Mouse (Mus musculus) layer of hippocampus, adult 11-12 months (tissue): ENCODE data around the gene Csrp1.
A peak's percentile ranks its signal among the peaks of the same experiment; 100 is the strongest.

Experiments
- DNase-seq: peaks from one replicate; pipeline ENCODE4 v3.0.0; 2022; ENCODE audit warnings: low spot score

The Csrp1 gene

DNA sequence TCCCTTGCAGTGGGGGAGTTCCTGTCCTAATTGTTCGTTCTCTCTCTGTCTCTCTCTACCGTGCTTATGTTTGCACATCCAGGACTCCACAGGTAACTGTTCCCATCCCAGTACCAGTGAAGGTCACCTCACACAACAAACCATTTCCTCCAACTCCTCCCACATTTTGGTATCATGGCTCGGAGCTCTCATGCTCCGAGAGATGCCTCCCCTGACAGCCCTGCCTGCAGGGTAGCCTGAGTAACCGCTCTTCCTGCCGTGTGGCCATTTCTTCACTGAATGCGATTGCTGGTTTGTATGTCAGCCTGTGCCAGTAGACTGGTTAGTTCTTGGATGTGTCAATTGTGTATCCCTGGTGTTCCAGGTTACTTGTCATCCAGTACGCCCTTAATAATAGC, 51.7 kb downstream of the Csrp1 start:
- no peak for DNase-seq

- DNase-seq: no peak
Observed at GRCm38 (mm10) chr1:135776596-135776995, 56.7 kb downstream of the Csrp1 start.

DNA sequence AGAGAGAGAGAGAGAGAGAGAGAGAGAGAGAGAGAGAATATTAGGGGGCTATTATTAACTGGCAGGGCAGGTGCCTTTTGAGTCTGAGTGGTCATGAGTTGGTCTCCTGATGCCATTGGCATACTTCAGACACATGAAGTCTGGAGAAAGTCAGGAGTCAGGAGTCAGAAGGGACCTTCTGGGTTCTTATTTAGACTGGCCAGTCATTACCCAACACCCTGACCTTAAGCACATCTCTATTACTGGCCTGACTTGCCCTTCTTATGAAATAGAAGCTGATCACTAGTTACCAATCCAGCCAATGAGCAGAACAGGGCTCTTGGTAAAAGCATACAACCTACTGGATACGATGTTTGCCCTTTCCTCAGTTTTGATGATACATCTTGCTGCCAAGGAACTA, 57.2 kb downstream of the Csrp1 start:
- no peak for DNase-seq

DNA sequence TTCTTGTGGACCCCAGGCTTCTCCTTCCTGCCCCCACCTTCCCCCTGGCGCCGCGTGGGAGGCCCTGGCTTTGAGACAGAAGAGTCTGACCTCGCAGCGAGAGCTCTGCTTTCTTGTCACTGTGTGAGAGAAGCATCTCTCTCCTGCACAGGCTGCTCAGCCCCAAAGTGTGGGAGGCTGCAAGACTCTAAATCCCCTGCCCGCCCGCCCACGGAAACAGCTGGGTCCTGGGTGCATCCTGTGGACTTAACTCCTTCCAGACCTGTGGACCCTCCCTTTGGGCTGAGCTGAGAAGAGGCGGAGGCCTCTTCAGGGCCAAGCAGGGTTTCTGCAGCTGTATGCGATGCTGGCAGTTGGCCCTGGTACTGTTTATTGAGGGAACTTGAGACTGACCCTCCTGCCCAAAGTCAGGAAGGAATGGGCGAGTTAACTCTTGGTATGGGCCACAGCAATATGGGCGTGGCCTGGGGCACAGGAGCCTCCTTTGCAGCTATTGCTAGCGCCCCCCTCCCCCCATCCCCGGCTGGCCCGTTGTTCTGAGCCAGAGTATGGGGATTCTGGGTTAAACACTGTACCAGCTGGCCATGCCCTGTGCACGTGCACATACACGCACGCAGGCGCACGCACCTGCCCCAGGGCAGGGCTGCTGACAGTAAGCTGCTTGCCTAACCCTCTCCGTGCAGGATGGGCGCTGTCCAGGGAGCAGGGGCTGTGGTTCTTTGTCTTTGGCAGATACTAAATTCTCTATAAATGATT, 59.1 kb downstream of the Csrp1 start, which contains the start of gene Tnni1:
Gene Tnni1 (plus strand): TSS at position 655 of the 756 bp plus-strand sequence.
- DNase-seq: no peak

GRCm38 (mm10) chr1:135780649-135781048, 60.8 kb downstream of the Csrp1 start:
- DNase-seq: no peak

DNA sequence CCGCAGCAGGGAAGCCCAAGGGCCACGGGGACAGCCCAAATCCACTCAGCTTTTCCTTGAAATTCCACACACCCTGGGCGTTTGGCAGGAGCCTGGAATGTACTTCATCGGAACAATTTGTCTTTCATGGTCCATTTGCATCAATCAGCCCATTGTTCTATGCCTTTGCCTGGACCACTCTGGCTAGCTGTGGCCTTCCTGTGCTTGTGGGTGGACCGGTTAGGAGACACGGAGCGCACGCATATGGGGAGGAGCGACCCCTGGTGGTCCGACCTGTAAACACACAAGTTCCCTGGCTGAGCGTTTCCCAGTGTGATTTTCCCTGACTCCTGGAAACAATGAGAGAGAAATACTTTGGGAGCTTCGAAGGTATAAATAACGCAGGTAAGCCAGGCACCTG, 61.4 kb downstream of the Csrp1 start:
- peak; percentile 82 for DNase-seq

DNA sequence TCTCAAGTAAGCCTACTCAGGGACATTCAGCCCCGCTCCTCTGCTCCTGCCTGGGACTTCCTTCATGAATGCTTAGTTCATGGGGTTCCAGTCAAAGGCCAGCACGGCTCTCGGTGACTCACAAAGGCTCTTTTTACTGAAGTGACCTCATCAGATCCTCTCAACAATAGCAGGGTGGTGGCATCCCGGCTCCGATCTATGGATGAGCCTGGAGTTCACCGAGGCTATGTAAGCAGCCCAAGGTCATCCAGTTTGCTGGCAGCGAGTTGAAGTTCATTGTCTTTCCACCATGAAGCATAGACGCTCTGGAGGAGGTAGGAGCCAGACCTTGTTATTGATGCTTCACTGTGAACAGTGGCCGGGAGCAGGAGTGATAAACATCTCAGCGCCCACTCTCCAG, 63.0 kb downstream of the Csrp1 start:
- peak; percentile 50 for DNase-seq

GRCm38 (mm10) chr1:135787799-135788198, 67.9 kb downstream of the Csrp1 start:
- DNase-seq: peak; percentile 70

GRCm38 (mm10) chr1:135788708-135789107, 68.8 kb downstream of the Csrp1 start:
- DNase-seq: no peak

- peak; percentile 65 for DNase-seq
Observed at GRCm38 (mm10) chr1:135789815-135790214, 70.0 kb downstream of the Csrp1 start.

GRCm38 (mm10) chr1:135792143-135792939, 72.5 kb downstream of the Csrp1 start:
- no peak for DNase-seq

DNA sequence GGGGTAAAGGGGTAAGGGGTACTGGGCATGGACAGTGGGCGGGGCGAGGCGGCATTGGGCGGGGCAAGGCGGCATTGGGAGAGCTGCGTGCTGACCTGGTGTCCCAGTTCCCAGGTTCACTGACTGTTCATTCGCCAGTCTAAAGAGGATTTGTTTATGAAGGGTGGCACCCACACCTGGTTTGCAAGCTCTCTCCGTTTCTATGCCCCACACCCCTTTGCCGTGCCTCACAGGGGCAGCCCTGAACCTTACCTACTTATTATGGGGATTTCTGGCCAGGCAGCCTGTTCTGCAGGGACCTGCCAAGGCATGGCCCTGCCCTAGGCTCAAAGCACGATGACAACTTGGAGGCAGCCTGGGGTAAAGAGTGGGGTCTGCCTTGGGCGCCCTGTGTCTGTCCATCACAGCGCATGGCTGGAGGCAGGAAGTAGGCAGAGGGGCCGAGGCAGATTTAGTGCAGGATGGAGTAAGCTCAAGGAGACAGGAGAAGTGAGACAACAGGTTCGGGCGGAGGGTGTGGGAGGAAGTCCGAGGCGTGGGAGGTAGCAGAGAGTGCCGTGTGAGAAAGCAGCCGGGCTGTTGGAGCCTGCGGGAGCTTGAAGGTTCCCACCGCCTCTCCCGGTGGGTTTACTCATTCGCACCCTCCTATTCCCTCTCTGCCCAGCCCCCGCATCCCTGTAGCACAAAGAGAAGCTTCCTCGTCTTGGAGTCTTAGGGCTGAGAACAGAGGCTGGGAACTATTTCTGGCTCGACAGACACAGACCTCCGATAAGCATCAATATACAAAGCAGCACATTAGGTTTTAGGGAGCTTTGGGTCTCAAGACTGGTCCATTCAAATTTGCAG, 73.7 kb downstream of the Csrp1 start:
- no peak for DNase-seq

DNA sequence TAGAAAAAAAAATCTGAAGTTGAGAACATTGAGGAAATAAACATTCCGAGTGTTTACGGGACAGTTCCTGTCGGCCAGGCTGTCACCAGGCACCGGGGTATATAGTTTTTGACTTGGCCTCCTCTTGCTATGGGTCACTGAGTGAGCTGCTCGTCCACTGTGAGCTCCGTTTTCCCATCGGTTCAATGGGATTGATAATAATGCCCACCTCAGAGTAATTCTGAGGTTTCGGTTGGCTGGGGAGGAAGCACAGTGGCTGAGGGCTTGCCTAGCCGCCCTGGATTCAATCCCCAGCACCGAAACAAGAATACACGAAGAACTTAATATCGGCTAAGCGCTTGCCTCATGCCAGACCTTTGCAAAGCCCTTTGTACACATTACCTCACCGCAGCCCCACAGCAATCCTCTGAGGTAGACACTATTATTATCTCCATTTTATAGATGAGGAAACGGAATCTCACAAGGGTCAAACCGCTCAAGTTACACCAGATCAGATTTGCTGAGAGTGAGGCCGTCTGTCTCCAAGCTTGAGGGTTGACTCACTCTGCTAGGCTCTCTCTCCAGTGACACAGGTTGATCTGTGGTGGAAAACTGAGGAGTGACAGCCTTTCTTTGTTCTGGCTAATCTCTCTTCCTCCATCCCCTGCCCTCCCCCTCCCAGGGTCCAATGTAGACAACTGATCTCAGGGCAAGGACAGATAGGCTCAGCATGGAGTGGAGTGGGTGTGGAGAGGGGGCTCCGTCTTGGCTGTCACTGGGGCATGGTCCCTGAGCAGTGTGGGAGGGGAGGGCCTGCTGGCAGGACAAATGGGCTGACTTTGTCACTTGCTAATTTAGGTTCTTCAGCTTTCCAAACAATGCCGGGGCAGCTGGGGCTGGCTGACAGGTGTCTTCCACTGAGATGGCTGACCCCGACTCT, 74.6 kb downstream of the Csrp1 start:
- no peak for DNase-seq

DNA sequence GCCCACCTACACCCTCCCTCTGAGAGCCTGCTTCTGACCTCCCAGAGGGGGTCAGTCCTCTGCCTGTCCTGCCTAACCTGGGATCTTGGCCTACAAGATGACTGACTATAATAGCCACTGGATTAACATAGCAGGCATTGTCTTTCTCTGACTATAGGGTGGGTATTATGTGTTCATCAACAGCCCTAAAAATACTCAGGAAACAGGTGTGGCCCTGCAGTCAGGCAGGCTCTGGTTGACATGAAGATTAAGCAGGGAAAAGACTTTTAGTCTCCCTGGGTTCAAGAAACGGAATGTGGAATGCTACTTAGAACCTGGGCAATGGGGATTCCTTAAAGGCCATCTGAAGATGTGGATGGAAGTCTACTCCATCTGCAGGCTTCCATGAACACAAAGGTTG, 78.6 kb downstream of the Csrp1 start:
- no peak for DNase-seq

DNA sequence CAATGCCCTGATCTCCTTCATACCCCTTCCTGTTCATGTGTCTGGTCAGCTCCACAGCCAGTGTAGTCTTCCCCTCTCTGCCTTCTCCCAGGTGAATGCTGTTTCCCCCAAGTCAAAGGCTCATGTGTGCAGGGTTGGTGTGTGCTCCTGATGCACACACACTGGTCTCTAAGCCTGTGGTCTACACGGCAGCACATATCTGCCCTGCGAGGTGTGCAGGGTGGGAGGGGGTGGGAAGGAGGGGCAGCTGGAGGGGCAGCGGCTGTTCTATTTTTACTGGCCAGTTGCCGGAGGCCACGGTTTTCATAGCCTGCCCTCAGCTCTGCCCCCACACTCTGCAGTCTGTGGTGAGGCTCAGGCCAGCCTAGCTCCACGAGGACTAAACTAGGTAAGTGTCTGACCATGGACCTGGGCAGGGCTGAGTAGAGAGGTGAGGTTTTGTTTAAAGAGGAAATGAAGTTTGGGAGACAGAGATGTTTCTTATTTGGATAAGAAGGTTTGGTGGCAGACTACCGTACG, 79.3 kb downstream of the Csrp1 start:
- DNase-seq: no peak

- no peak for DNase-seq
Observed at GRCm38 (mm10) chr1:135800192-135800950, 80.5 kb downstream of the Csrp1 start.
